Mouse (Mus musculus) fibroblast of lung, adult 2 months (primary cell): Measurements from ENCODE around the gene Pwp2.

Experiments
- DNase-seq: peaks from one replicate; pipeline ENCODE4 v3.0.0-alpha.2; 2011; ENCODE audit warnings: low read depth

Gene Pwp2

GRCm38 (mm10) chr10:78171057-78171456, 13.9 kb downstream of the Pwp2 start:
- DNase-seq: no peak

- DNase-seq: no peak
Measured at GRCm38 (mm10) chr10:78170445-78170844, 14.5 kb downstream of the Pwp2 start.

- DNase-seq: peak; percentile 90
Measured at GRCm38 (mm10) chr10:78169281-78170042, 15.5 kb downstream of the Pwp2 start, which contains the start of gene D10Jhu81e. TSS of gene D10Jhu81e (minus strand) at chr10:78169782.

- DNase-seq: no peak
Measured at GRCm38 (mm10) chr10:78168792-78169191, 16.2 kb downstream of the Pwp2 start.

- DNase-seq: no peak
Measured at GRCm38 (mm10) chr10:78167775-78168174, 17.2 kb downstream of the Pwp2 start.

- DNase-seq: no peak
Measured at GRCm38 (mm10) chr10:78167333-78167732, 17.6 kb downstream of the Pwp2 start.

- no peak for DNase-seq
Measured at GRCm38 (mm10) chr10:78165256-78166005, 19.5 kb downstream of the Pwp2 start.

- no peak for DNase-seq
Measured at GRCm38 (mm10) chr10:78164786-78165185, 20.2 kb downstream of the Pwp2 start.

- DNase-seq: no peak
Measured at GRCm38 (mm10) chr10:78163923-78164322, 21.0 kb downstream of the Pwp2 start.

GRCm38 (mm10) chr10:78163241-78163640, 21.7 kb downstream of the Pwp2 start:
- DNase-seq: no peak

GRCm38 (mm10) chr10:78162646-78163045, 22.3 kb downstream of the Pwp2 start:
- DNase-seq: no peak

GRCm38 (mm10) chr10:78161096-78161495, 23.9 kb downstream of the Pwp2 start:
- DNase-seq: no peak

- DNase-seq: no peak
Measured at GRCm38 (mm10) chr10:78160369-78161095, 24.4 kb downstream of the Pwp2 start.

- peak; percentile 74 for DNase-seq
Measured at GRCm38 (mm10) chr10:78159906-78160305, 25.0 kb downstream of the Pwp2 start.

- DNase-seq: no peak
Measured at GRCm38 (mm10) chr10:78159252-78159878, 25.6 kb downstream of the Pwp2 start.

GRCm38 (mm10) chr10:78158041-78158440, 26.9 kb downstream of the Pwp2 start:
- DNase-seq: no peak

GRCm38 (mm10) chr10:78156926-78157325, 28.0 kb downstream of the Pwp2 start:
- DNase-seq: no peak

GRCm38 (mm10) chr10:78148834-78149766, 35.8 kb downstream of the Pwp2 start:
- no peak for DNase-seq

- DNase-seq: no peak
Measured at GRCm38 (mm10) chr10:78147908-78148441, 37.0 kb downstream of the Pwp2 start.

GRCm38 (mm10) chr10:78143727-78144505, 41.0 kb downstream of the Pwp2 start:
- DNase-seq: no peak
